Mouse (Mus musculus) MEL (cell line): ENCODE data around the gene Fkbp6.

Experiments
- CTCF ChIP-seq, 3 experiments: IDR thresholded peaks in 2 of 3; conservative IDR thresholded peaks in 1 of 3; 2 replicates each; pipeline ENCODE4 v1.5.1; 2011 to 2012; ENCODE audit warnings: low read length in 3 of 3, low read depth in 2 of 3, mild to moderate bottlenecking in 2 of 3, improper control_type of control experiment in 1 of 3, inconsistent platforms in 1 of 3, mixed read lengths in 1 of 3, moderate library complexity in 1 of 3; ENCODE audit not compliant: control insufficient read depth in 1 of 3, insufficient read depth in 1 of 3, poor library complexity in 1 of 3, severe bottlenecking in 1 of 3
- NELFE ChIP-seq: IDR thresholded peaks from 2 replicates; pipeline ENCODE4 v1.6.1; 2011; ENCODE audit warnings: low read depth, low read length, improper control_type of control experiment
- POLR2A ChIP-seq, 2 experiments: IDR thresholded peaks; 2 replicates each; pipeline ENCODE4 v1.6.1; 2011 to 2012; ENCODE audit warnings: low read length in 2 of 2, mild to moderate bottlenecking in 2 of 2, control low read depth in 1 of 2, improper control_type of control experiment in 1 of 2, low read depth in 1 of 2, moderate library complexity in 1 of 2; ENCODE audit not compliant: control insufficient read depth in 1 of 2, insufficient read depth in 1 of 2, poor library complexity in 1 of 2
- SIN3A ChIP-seq: IDR thresholded peaks from 2 replicates; pipeline ENCODE4 v1.6.1; 2012; ENCODE audit warnings: low read length, improper control_type of control experiment, inconsistent platforms
- TAL1 ChIP-seq: IDR thresholded peaks from 2 replicates; pipeline ENCODE4 v1.6.1; 2012; ENCODE audit warnings: mild to moderate bottlenecking, inconsistent platforms, low read length, moderate library complexity, mixed read lengths
- TBP ChIP-seq: IDR thresholded peaks from 2 replicates; pipeline ENCODE4 v1.8.0; 2011; ENCODE audit warnings: low read depth, low read length, improper control_type of control experiment
- TCF12 ChIP-seq: IDR thresholded peaks from 2 replicates; pipeline ENCODE4 v1.6.1; 2014; ENCODE audit warnings: low read depth, mild to moderate bottlenecking, inconsistent platforms, low read length, improper control_type of control experiment, moderate library complexity
- UBTF ChIP-seq: IDR thresholded peaks from 2 replicates; pipeline ENCODE4 v1.6.1; 2012; ENCODE audit warnings: low read depth, mild to moderate bottlenecking, inconsistent platforms, low read length, improper control_type of control experiment, moderate library complexity, borderline replicate concordance; ENCODE audit not compliant: insufficient read depth
- ZC3H11A ChIP-seq: IDR thresholded peaks from 2 replicates; pipeline ENCODE4 v1.6.1; 2012; ENCODE audit warnings: low read depth, mild to moderate bottlenecking, inconsistent platforms, low read length, improper control_type of control experiment

- TF ChIP-seq CTCF (IDR thresholded peaks at IDR 0.05 in 2 of 3, conservative IDR thresholded peaks at IDR 0.05 in 1 of 3; ENCODE audit: control insufficient read depth in 1 of 3, insufficient read depth in 1 of 3, low read depth in 2 of 3, low read length in 3 of 3, poor library complexity in 1 of 3, severe bottlenecking in 1 of 3) = no peak
- no peak for TF ChIP-seq TCF12
- no peak for TF ChIP-seq TAL1
- no peak for TF ChIP-seq TBP
- no peak for TF ChIP-seq POLR2A (IDR thresholded peaks at IDR 0.05; ENCODE audit: control insufficient read depth in 1 of 2, insufficient read depth in 1 of 2, low read depth in 1 of 2, low read length in 2 of 2, poor library complexity in 1 of 2)
- TF ChIP-seq SIN3A = no peak
- no peak for TF ChIP-seq NELFE
- no peak for TF ChIP-seq ZC3H11A
- no peak for TF ChIP-seq UBTF
These were observed 31.6 kb upstream of the Fkbp6 start for GRCm38 (mm10) chr5:135381356-135381925.
